Mouse (Mus musculus): ENCODE results near the gene Vsir. TPM values are rescaled to one million over a fixed set of nuclear protein-coding genes. Genes with fewer than 3 reads are reported as not detected.

Gene Vsir
- polyA plus RNA-seq, 1 experiment = 97.9 TPM

DNA sequence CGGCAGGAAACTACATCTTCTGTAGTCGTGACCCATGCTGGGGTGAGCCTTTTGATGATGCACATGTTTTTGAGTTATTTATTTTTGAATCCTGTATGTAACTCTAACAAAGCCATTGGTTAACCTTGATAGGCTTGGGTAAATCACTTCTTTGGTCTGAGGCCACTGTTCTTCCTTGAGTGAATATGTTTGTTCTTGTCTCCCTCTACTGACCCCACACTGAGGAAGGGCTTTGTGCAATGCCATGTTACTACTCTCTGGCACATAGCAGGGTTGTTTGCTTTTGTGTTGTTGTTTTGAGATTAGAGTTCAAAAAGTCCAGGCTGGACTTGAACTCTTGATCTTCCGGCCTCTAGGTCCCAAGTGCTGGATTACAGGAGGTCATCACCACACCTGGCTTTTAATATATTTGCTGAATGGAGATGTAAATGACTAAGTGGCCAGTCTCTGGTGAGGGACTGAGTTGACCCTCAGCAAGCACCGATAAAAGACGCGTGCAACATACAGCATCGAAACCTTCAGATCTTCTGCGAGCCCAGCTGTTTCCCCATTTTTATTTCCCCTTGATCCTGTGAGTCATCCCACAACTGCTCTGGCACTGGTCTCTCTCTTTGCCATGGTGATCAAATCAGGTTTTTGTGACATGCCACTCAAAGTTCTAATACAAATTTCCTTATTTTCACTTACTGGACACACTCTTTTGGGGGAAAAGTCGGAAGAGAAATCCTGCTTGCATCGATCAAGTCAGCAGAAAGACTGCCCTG lies 51.6 kb downstream of the Vsir start:
- H3K4me1 ChIP-seq (ENCODE audit: control insufficient read depth, insufficient read depth, low read length) = no peaks in the 10 kb centered on the region; the same call in 1 of the 2 replicates
- H3K27ac ChIP-seq (ENCODE audit: control insufficient read depth, insufficient read depth, low read depth, low read length, poor library complexity) = no peak overlapping the region
- TF ChIP-seq POLR2A (IDR thresholded peaks at IDR 0.05; ENCODE audit: borderline replicate concordance, control insufficient read depth, low read depth, low read length) (no peak), CTCF (IDR thresholded peaks at IDR 0.05; ENCODE audit: control insufficient read depth, insufficient read depth, low read length) (no peak)
- H3K4me3 ChIP-seq (replicated peaks; ENCODE audit: control insufficient read depth, low read depth, low read length) = no peak overlapping the region
- WGBS = 41% methylated on average over 10 of the region's 10 CpGs

DNA sequence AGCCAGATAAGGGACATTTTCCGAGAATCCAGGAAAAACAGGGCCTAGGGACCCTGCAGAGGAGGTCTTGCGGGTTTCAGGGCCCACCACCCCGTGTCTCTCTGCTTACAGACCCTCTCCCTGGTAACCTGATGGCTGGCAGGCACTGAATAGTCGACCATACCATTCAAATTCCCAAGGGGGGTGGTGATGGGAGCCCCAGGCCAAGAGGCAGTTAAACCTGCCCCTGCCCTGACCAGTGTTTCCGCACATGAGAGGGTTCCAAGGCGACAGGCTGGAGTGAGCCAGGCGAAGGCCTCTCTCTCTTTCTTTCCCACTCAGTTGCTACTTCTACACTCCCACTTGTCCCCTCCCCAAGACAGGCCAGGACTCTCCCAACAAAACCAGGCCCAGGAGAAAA lies 52.8 kb downstream of the Vsir start, which contains the start of gene Gm17455:
Gene Gm17455 (plus strand): TSS at position 278 of the 400 bp plus-strand sequence.
- 76% methylated on average over 7 of the region's 7 CpGs for WGBS
- Histone ChIP-seq H3K4me1 (ENCODE audit: control insufficient read depth, insufficient read depth, low read length) (no peaks in the 10 kb centered on the region; the same call in 1 of the 2 replicates), H3K4me3 (replicated peaks; ENCODE audit: control insufficient read depth, low read depth, low read length) (no peak within 1 kb of the TSS), H3K27ac (ENCODE audit: control insufficient read depth, insufficient read depth, low read depth, low read length, poor library complexity) (no peak within 1 kb of the TSS)
- TF ChIP-seq CTCF (IDR thresholded peaks at IDR 0.05; ENCODE audit: control insufficient read depth, insufficient read depth, low read length) (no peak), POLR2A (IDR thresholded peaks at IDR 0.05; ENCODE audit: borderline replicate concordance, control insufficient read depth, low read depth, low read length) (no peak)

DNA sequence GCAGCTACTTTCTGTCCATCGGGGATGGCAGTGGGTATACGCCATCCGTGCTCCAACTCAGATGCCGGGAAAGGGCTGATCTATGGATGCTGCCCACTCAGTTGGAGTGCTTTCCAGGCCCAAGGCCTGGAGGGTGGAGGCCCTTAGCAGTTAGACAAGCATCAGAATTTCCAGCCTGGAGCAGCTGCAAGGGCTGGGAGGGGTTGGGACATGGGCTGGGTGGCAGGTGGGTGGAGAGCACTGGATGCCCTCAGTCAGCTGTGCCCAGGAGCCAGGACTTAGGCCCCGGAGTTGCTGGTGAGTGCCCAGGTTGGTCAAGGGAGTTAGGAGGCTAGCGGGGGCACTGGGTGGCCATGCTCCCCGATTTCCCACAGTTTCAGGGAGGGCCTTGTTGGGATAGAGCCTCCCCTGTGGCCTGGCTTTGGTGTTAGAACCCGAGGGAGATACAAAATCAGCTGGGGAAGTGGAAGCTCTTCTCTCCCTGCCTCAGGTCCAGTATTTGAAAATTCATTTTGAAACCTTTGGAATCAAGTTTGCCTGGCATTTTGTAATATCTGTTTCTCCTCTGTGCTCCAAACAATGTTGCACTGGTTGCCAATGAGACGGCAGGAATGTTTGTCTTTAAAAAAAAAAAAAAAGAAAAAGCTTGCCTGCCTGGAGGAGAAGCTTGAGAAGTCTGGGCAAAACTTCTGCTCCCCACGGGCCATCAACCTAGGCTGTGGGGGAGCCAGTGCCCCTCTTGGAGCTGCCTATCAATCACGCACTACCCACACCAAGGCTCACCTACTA lies 54.0 kb downstream of the Vsir start:
- Histone ChIP-seq H3K4me3 (replicated peaks; ENCODE audit: control insufficient read depth, low read depth, low read length) (no peak overlapping the region), H3K4me1 (ENCODE audit: control insufficient read depth, insufficient read depth, low read length) (no peaks in the 10 kb centered on the region; the same call in 1 of the 2 replicates), H3K27ac (ENCODE audit: control insufficient read depth, insufficient read depth, low read depth, low read length, poor library complexity) (no peak overlapping the region)
- TF ChIP-seq CTCF (IDR thresholded peaks at IDR 0.05; ENCODE audit: control insufficient read depth, insufficient read depth, low read length) (no peak), POLR2A (IDR thresholded peaks at IDR 0.05; ENCODE audit: borderline replicate concordance, control insufficient read depth, low read depth, low read length) (no peak)
- 80% methylated on average over 11 of the region's 11 CpGs for WGBS

DNA sequence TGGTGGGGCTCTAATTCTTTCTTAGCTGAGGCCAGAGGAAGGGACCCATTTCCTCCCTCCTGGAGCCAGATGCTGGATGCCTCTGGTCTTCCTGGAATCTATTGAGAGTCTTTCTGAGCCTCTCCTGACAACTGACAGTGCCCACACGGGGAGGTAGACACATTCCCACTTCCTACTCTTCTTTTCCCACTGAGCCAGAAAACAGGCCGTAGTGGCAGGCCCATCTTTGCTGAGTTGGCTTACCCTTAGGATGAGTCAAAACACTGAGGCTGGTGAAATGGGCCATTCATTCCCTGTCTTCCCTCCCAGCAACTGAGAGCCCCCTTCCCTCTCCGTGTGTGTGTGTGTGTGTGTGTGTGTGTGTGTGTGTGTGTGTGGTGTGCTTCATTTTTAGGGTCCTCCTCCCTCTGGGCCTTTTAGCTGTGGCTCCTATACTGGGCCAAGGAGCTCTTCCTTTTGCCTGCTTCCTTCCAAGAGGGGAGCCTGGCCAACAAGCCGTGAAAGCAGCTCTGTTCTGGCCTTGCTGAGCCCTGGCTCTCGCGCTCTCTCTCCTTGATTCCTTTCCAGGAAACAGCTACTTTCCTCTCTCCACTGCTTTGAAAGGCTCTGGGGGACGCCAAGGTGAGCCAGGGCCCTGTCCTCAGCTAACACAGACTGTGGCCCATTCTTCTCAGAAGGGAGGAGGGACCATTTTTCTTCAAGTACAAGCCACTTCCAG lies 59.0 kb downstream of the Vsir start:
- Histone ChIP-seq H3K27ac (ENCODE audit: control insufficient read depth, insufficient read depth, low read depth, low read length, poor library complexity) (no peak overlapping the region), H3K4me3 (replicated peaks; ENCODE audit: control insufficient read depth, low read depth, low read length) (no peak overlapping the region), H3K4me1 (ENCODE audit: control insufficient read depth, insufficient read depth, low read length) (no peaks in the 10 kb centered on the region)
- TF ChIP-seq POLR2A (IDR thresholded peaks at IDR 0.05; ENCODE audit: borderline replicate concordance, control insufficient read depth, low read depth, low read length) (no peak), CTCF (IDR thresholded peaks at IDR 0.05; ENCODE audit: control insufficient read depth, insufficient read depth, low read length) (no peak)
- WGBS = 65% methylated on average over 7 of the region's 7 CpGs

DNA sequence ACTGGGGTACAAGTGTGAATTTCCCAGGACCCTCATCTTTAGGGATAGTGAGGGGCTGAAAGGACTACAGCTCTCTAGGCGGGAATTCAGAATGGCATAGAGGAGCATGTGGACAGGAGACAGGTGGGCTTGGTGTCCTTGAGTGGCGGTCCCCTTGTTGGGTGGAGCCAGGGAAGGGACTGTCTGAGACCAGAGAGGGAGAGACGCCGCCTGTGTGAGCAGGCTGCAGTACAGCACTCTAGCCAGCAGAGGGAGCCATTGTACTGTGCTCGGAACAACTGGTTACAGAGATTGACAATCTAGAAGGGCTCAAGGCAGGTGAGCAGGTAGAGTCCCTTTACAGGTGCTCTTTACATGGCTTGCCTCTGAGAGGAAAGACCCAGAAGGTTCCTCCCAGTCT lies 61.2 kb downstream of the Vsir start:
- 5% methylated on average over 5 of the region's 5 CpGs for WGBS
- Histone ChIP-seq H3K4me1 (ENCODE audit: control insufficient read depth, insufficient read depth, low read length) (no peaks in the 10 kb centered on the region), H3K27ac (ENCODE audit: control insufficient read depth, insufficient read depth, low read depth, low read length, poor library complexity) (no peak overlapping the region), H3K4me3 (replicated peaks; ENCODE audit: control insufficient read depth, low read depth, low read length) (no peak overlapping the region)
- TF ChIP-seq CTCF (IDR thresholded peaks at IDR 0.05; ENCODE audit: control insufficient read depth, insufficient read depth, low read length) (peak; percentile 98), POLR2A (IDR thresholded peaks at IDR 0.05; ENCODE audit: borderline replicate concordance, control insufficient read depth, low read depth, low read length) (no peak)

DNA sequence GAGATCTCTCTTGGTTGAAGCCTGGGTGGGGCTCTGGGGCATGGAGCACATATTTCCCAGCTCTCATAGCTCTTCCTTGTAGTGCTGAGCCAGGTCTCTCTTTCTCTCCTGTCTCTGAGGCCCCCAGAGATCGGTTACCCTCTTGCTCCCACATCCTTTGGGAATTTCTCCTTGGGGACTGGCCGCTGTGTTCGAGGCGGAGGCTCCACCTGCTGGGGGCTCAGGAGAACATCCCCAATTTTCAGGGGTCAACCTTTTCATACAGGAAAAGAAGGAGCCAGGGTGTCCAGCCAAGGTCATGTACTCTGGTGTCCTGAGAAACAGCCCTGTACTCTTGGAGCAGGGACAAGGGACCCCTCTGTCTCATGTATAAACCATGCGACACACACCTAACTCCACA lies 65.1 kb downstream of the Vsir start:
- no peak overlapping the region for H3K27ac ChIP-seq (ENCODE audit: control insufficient read depth, insufficient read depth, low read depth, low read length, poor library complexity)
- TF ChIP-seq CTCF (IDR thresholded peaks at IDR 0.05; ENCODE audit: control insufficient read depth, insufficient read depth, low read length) (no peak), POLR2A (IDR thresholded peaks at IDR 0.05; ENCODE audit: borderline replicate concordance, control insufficient read depth, low read depth, low read length) (no peak)
- no peaks in the 10 kb centered on the region for H3K4me1 ChIP-seq (ENCODE audit: control insufficient read depth, insufficient read depth, low read length)
- 59% methylated on average over 5 of the region's 5 CpGs for WGBS
- H3K4me3 ChIP-seq (replicated peaks; ENCODE audit: control insufficient read depth, low read depth, low read length) = no peak overlapping the region

DNA sequence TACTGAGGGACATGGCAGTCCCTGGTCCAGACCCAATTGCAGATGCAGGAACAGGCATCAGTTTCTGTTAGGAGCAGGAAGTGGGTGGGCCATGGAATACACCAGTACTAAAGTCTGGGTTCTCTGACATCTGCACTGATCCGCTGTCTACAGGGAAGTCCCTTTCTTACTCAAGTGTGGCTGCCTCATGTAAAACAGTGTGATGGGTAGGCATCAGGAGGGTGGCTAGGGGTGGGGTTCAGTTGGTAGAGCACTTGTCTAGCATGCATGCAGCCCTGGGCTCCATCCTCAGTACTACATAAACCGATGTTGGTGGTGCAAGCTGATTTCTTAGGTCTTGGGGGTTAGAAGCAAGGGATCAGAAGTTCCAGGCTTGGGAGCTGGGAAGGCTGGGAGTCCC lies 67.1 kb downstream of the Vsir start:
- TF ChIP-seq CTCF (IDR thresholded peaks at IDR 0.05; ENCODE audit: control insufficient read depth, insufficient read depth, low read length) = no peak
- no peak for TF ChIP-seq POLR2A (IDR thresholded peaks at IDR 0.05; ENCODE audit: borderline replicate concordance, control insufficient read depth, low read depth, low read length)
- Histone ChIP-seq H3K4me3 (replicated peaks; ENCODE audit: control insufficient read depth, low read depth, low read length) (no peak overlapping the region), H3K27ac (ENCODE audit: control insufficient read depth, insufficient read depth, low read depth, low read length, poor library complexity) (no peak overlapping the region), H3K4me1 (ENCODE audit: control insufficient read depth, insufficient read depth, low read length) (no peaks in the 10 kb centered on the region)
- 60% methylated on average over 2 of the region's 2 CpGs for WGBS

DNA sequence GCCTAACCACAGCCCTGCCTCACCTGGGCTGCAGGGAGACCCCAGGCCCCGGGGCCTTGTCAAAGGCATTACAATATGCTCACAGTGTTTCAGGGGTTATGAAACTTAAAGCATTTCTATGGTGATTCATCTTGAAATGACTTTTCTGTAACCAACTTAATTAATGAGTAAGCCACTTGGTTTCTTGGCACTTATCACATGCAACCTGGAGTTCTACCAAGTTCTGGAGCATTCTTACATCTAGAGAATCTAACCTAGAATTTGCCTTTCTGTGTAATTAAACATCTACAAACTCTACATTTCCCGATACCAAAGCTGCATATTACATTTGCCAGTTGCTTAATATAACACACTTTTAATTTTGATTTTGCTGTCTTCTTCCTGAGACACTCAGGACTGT lies 70.4 kb downstream of the Vsir start:
- H3K4me3 ChIP-seq (replicated peaks; ENCODE audit: control insufficient read depth, low read depth, low read length) = no peak overlapping the region
- no peaks in the 10 kb centered on the region; the same call in 1 of the 2 replicates for H3K4me1 ChIP-seq (ENCODE audit: control insufficient read depth, insufficient read depth, low read length)
- H3K27ac ChIP-seq (ENCODE audit: control insufficient read depth, insufficient read depth, low read depth, low read length, poor library complexity) = no peak overlapping the region
- TF ChIP-seq CTCF (IDR thresholded peaks at IDR 0.05; ENCODE audit: control insufficient read depth, insufficient read depth, low read length) (no peak), POLR2A (IDR thresholded peaks at IDR 0.05; ENCODE audit: borderline replicate concordance, control insufficient read depth, low read depth, low read length) (no peak)
- 71% methylated on average over 2 of the region's 2 CpGs for WGBS

Measured in bone marrow, adult 2 months (tissue).